Mouse (Mus musculus) liver, embryonic 14.5 days (tissue): Measurements from ENCODE around the gene Gm9945.

ENCODE experiments used
- CTCF ChIP-seq: IDR thresholded peaks from 2 replicates; pipeline ENCODE4 v1.5.1; 2016; ENCODE audit warnings: antibody characterized with exemption, low read depth, control low read depth
- EP300 ChIP-seq: IDR thresholded peaks from 2 replicates; pipeline ENCODE4 v1.6.1; 2016; ENCODE audit warnings: antibody characterized with exemption, low read depth

GRCm38 (mm10) chr11:53445562-53445961 lies 34.4 kb upstream of the Gm9945 start:
- TF ChIP-seq CTCF (no peak), EP300 (no peak)
